Mouse (Mus musculus): ENCODE measurements around the gene Yy1. TPM values are rescaled to one million over a fixed set of nuclear protein-coding genes. Genes with fewer than 3 reads are reported as not detected.
A peak's percentile ranks its signal among the peaks of the same experiment; 100 is the strongest.

Gene Yy1
- polyA plus RNA-seq, 1 experiment from 2014 or later = 21.7 TPM

GRCm38 (mm10) chr12:108831966-108832643 is 39.3 kb downstream of the Yy1 start:
- Histone ChIP-seq H3K4me1 (ENCODE audit: control insufficient read depth, insufficient read depth, low read length) (peaks cover 10% of the 10 kb centered on the region), H3K27ac (replicated peaks; ENCODE audit: low read depth, low read length) (no peak overlapping the region), H3K4me3 (ENCODE audit: low read depth, low read length) (no peak overlapping the region), H3K9me3 (ENCODE audit: control insufficient read depth, low read length) (0 out of 2 replicates have a peak, but pooled peaks cover 2% of the 10 kb centered on the region), H3K4me2 (ENCODE audit: low read depth, severe bottlenecking) (no peak overlapping the region), H3K27me3 (ENCODE audit: control insufficient read depth, insufficient read depth, low read length) (no peaks in the 10 kb centered on the region), H3K9ac (ENCODE audit: low read length) (no peak overlapping the region), H3K36me3 (ENCODE audit: control insufficient read depth, insufficient read depth, low read length) (peaks cover 3% of the 10 kb centered on the region; the same call in 1 of the 2 replicates)
- 63% methylated on average over 9 of the region's 9 CpGs for WGBS
- DNase-seq (ENCODE audit: low spot score) (no peak), ATAC-seq (ENCODE audit: insufficient number of reproducible peaks, low FRiP score, low TSS enrichment, low read depth) (no peak)

- no peaks in the 10 kb centered on the region for H3K27me3 ChIP-seq (ENCODE audit: control insufficient read depth, insufficient read depth, low read length)
- H3K9ac ChIP-seq (ENCODE audit: low read length) = no peak overlapping the region
- H3K4me3 ChIP-seq (ENCODE audit: low read depth, low read length) = no peak overlapping the region
- H3K9me3 ChIP-seq (ENCODE audit: control insufficient read depth, low read length) = 0 out of 2 replicates have a peak, but pooled peaks cover 2% of the 10 kb centered on the region
- H3K27ac ChIP-seq (replicated peaks; ENCODE audit: low read depth, low read length) = no peak overlapping the region
- DNase-seq (ENCODE audit: low spot score) (no peak), ATAC-seq (ENCODE audit: insufficient number of reproducible peaks, low FRiP score, low TSS enrichment, low read depth) (no peak)
- peaks cover 15% of the 10 kb centered on the region for H3K4me1 ChIP-seq (ENCODE audit: control insufficient read depth, insufficient read depth, low read length)
- H3K36me3 ChIP-seq (ENCODE audit: control insufficient read depth, insufficient read depth, low read length) = no peaks in the 10 kb centered on the region; the same call in 1 of the 2 replicates
- no peak overlapping the region for H3K4me2 ChIP-seq (ENCODE audit: low read depth, severe bottlenecking)
- 91% methylated on average over 8 of the region's 8 CpGs for WGBS
Observed at GRCm38 (mm10) chr12:108832851-108833250, 40.1 kb downstream of the Yy1 start.

GRCm38 (mm10) chr12:108833408-108833807 is 40.6 kb downstream of the Yy1 start:
- peaks cover 15% of the 10 kb centered on the region for H3K4me1 ChIP-seq (ENCODE audit: control insufficient read depth, insufficient read depth, low read length)
- H3K27me3 ChIP-seq (ENCODE audit: control insufficient read depth, insufficient read depth, low read length) = no peaks in the 10 kb centered on the region
- WGBS = 95% methylated on average over 3 of the region's 3 CpGs
- H3K27ac ChIP-seq (replicated peaks; ENCODE audit: low read depth, low read length) = no peak overlapping the region
- ATAC-seq (ENCODE audit: insufficient number of reproducible peaks, low FRiP score, low TSS enrichment, low read depth) (no peak), DNase-seq (ENCODE audit: low spot score) (no peak)
- H3K36me3 ChIP-seq (ENCODE audit: control insufficient read depth, insufficient read depth, low read length) = peaks cover 2% of the 10 kb centered on the region; the same call in 1 of the 2 replicates
- H3K4me2 ChIP-seq (ENCODE audit: low read depth, severe bottlenecking) = no peak overlapping the region
- no peak overlapping the region for H3K9ac ChIP-seq (ENCODE audit: low read length)
- H3K4me3 ChIP-seq (ENCODE audit: low read depth, low read length) = no peak overlapping the region
- H3K9me3 ChIP-seq (ENCODE audit: control insufficient read depth, low read length) = no peaks in the 10 kb centered on the region

- no peaks in the 10 kb centered on the region for H3K27me3 ChIP-seq (ENCODE audit: control insufficient read depth, insufficient read depth, low read length)
- no peak overlapping the region for H3K27ac ChIP-seq (replicated peaks; ENCODE audit: low read depth, low read length)
- DNase-seq (ENCODE audit: low spot score) (no peak), ATAC-seq (ENCODE audit: insufficient number of reproducible peaks, low FRiP score, low TSS enrichment, low read depth) (no peak)
- H3K9ac ChIP-seq (ENCODE audit: low read length) = no peak overlapping the region
- H3K36me3 ChIP-seq (ENCODE audit: control insufficient read depth, insufficient read depth, low read length) = peaks cover 2% of the 10 kb centered on the region; the same call in 1 of the 2 replicates
- WGBS = 85% methylated on average over 3 of the region's 3 CpGs
- no peak overlapping the region for H3K4me2 ChIP-seq (ENCODE audit: low read depth, severe bottlenecking)
- no peak overlapping the region for H3K4me3 ChIP-seq (ENCODE audit: low read depth, low read length)
- peaks cover 15% of the 10 kb centered on the region for H3K4me1 ChIP-seq (ENCODE audit: control insufficient read depth, insufficient read depth, low read length)
- H3K9me3 ChIP-seq (ENCODE audit: control insufficient read depth, low read length) = no peaks in the 10 kb centered on the region
Observed at GRCm38 (mm10) chr12:108834337-108834736, 41.6 kb downstream of the Yy1 start.

- ATAC-seq (ENCODE audit: insufficient number of reproducible peaks, low FRiP score, low TSS enrichment, low read depth) (no peak), DNase-seq (ENCODE audit: low spot score) (no peak)
- WGBS = 41% methylated on average over 5 of the region's 5 CpGs
- Histone ChIP-seq H3K9me3 (ENCODE audit: control insufficient read depth, low read length) (no peaks in the 10 kb centered on the region), H3K4me1 (ENCODE audit: control insufficient read depth, insufficient read depth, low read length) (peaks cover 15% of the 10 kb centered on the region), H3K4me2 (ENCODE audit: low read depth, severe bottlenecking) (peak overlapping the region; percentile 98), H3K27ac (replicated peaks; ENCODE audit: low read depth, low read length) (no peak overlapping the region), H3K36me3 (ENCODE audit: control insufficient read depth, insufficient read depth, low read length) (peaks cover 2% of the 10 kb centered on the region; the same call in 1 of the 2 replicates), H3K4me3 (ENCODE audit: low read depth, low read length) (peak overlapping the region; percentile 72), H3K27me3 (ENCODE audit: control insufficient read depth, insufficient read depth, low read length) (no peaks in the 10 kb centered on the region), H3K9ac (ENCODE audit: low read length) (no peak overlapping the region; the same call in 1 of the 2 replicates)
Observed at GRCm38 (mm10) chr12:108834786-108835185, 42.0 kb downstream of the Yy1 start.

- 1% methylated on average over 51 of the region's 51 CpGs for WGBS
- no peak for ATAC-seq (ENCODE audit: insufficient number of reproducible peaks, low FRiP score, low TSS enrichment, low read depth)
- Histone ChIP-seq H3K4me3 (ENCODE audit: low read depth, low read length) (peak overlapping the region; percentile 72), H3K36me3 (ENCODE audit: control insufficient read depth, insufficient read depth, low read length) (peaks cover 2% of the 10 kb centered on the region; the same call in 1 of the 2 replicates), H3K27ac (replicated peaks; ENCODE audit: low read depth, low read length) (no peak overlapping the region), H3K9me3 (ENCODE audit: control insufficient read depth, low read length) (no peaks in the 10 kb centered on the region), H3K4me1 (ENCODE audit: control insufficient read depth, insufficient read depth, low read length) (peaks cover 15% of the 10 kb centered on the region), H3K9ac (ENCODE audit: low read length) (peak overlapping the region; percentile 76), H3K27me3 (ENCODE audit: control insufficient read depth, insufficient read depth, low read length) (no peaks in the 10 kb centered on the region), H3K4me2 (ENCODE audit: low read depth, severe bottlenecking) (peak overlapping the region; percentile 98)
- DNase-seq (ENCODE audit: low spot score) = no peak
Observed at GRCm38 (mm10) chr12:108835208-108835839, 42.6 kb downstream of the Yy1 start.

GRCm38 (mm10) chr12:108835840-108836409 is 43.2 kb downstream of the Yy1 start, which contains the start of the genes Slc25a29 and Slc25a47:
Slc25a29 (minus strand) TSS chr12:108835883.
Slc25a47 (plus strand) TSS chr12:108836046.
- WGBS = under 1% methylated on average over 50 of the region's 53 CpGs
- peaks cover 2% of the 10 kb centered on the region; the same call in 1 of the 2 replicates for H3K36me3 ChIP-seq (ENCODE audit: control insufficient read depth, insufficient read depth, low read length)
- peak within 1 kb of the TSS; percentile 93 for H3K9ac ChIP-seq (ENCODE audit: low read length)
- peak within 1 kb of the TSS; percentile 72 for H3K4me3 ChIP-seq (ENCODE audit: low read depth, low read length)
- no peaks in the 10 kb centered on the region for H3K9me3 ChIP-seq (ENCODE audit: control insufficient read depth, low read length)
- H3K27me3 ChIP-seq (ENCODE audit: control insufficient read depth, insufficient read depth, low read length) = no peaks in the 10 kb centered on the region
- ATAC-seq (ENCODE audit: insufficient number of reproducible peaks, low FRiP score, low TSS enrichment, low read depth) (peak; percentile 96), DNase-seq (ENCODE audit: low spot score) (peak; percentile 97)
- H3K27ac ChIP-seq (replicated peaks; ENCODE audit: low read depth, low read length) = peak within 1 kb of the TSS; percentile 79
- peaks cover 15% of the 10 kb centered on the region for H3K4me1 ChIP-seq (ENCODE audit: control insufficient read depth, insufficient read depth, low read length)
- peak within 1 kb of the TSS; percentile 98 for H3K4me2 ChIP-seq (ENCODE audit: low read depth, severe bottlenecking)

GRCm38 (mm10) chr12:108836722-108837121 is 43.9 kb downstream of the Yy1 start:
- H3K4me3 ChIP-seq (ENCODE audit: low read depth, low read length) = peak overlapping the region; percentile 72
- H3K36me3 ChIP-seq (ENCODE audit: control insufficient read depth, insufficient read depth, low read length) = 0 out of 2 replicates have a peak, but pooled peaks cover 2% of the 10 kb centered on the region

More at GRCm38 (mm10) chr12:108836722-108837121, 43.9 kb downstream of the Yy1 start:
- no peak for ATAC-seq (ENCODE audit: insufficient number of reproducible peaks, low FRiP score, low TSS enrichment, low read depth)
- H3K4me2 ChIP-seq (ENCODE audit: low read depth, severe bottlenecking) = peak overlapping the region; percentile 98
- H3K27ac ChIP-seq (replicated peaks; ENCODE audit: low read depth, low read length) = no peak overlapping the region
- peaks cover 15% of the 10 kb centered on the region for H3K4me1 ChIP-seq (ENCODE audit: control insufficient read depth, insufficient read depth, low read length)
- WGBS = 49% methylated on average over 7 of the region's 7 CpGs
- DNase-seq (ENCODE audit: low spot score) = peak; percentile 46
- H3K27me3 ChIP-seq (ENCODE audit: control insufficient read depth, insufficient read depth, low read length) = no peaks in the 10 kb centered on the region
- peak overlapping the region; percentile 93 for H3K9ac ChIP-seq (ENCODE audit: low read length)
- H3K9me3 ChIP-seq (ENCODE audit: control insufficient read depth, low read length) = no peaks in the 10 kb centered on the region
